Mouse (Mus musculus) stomach, postnatal 0 days (tissue): ENCODE data around the gene Prss29. TPM values are rescaled to one million over a fixed set of nuclear protein-coding genes. Genes with fewer than 3 reads are reported as not detected.

Experiments
- ATAC-seq: fragments of 200-750 bp; cut with Nextera tagmentation; 2 replicates; pipeline ENCODE4 v1.8.0; 2017; ENCODE audit not compliant: low FRiP score, low TSS enrichment
- DNase-seq: peaks from one replicate; pipeline ENCODE4 v3.0.0-alpha.2; 2016; ENCODE audit warnings: low spot score
- H3K27ac ChIP-seq: fragments of 300-500 bp; sonication (generic); replicated peaks from 2 replicates; pipeline ENCODE4 v1.5.1; 2014; ENCODE audit warnings: mild to moderate bottlenecking, control low read depth
- H3K27me3 ChIP-seq: fragments of 300-500 bp; sonication (generic); 2 replicates; pipeline ENCODE4 v1.6.1; 2014; ENCODE audit warnings: low read length; ENCODE audit not compliant: control insufficient read depth, insufficient read depth
- H3K36me3 ChIP-seq: fragments of 300-500 bp; sonication (generic); 2 replicates; pipeline ENCODE4 v1.6.1; 2014; ENCODE audit warnings: low read length, mixed read lengths; ENCODE audit not compliant: control insufficient read depth, insufficient read depth
- H3K4me1 ChIP-seq: fragments of 300-500 bp; sonication (generic); replicated peaks from 2 replicates; pipeline ENCODE4 v1.6.1; 2014; ENCODE audit warnings: antibody characterized with exemption; ENCODE audit not compliant: control insufficient read depth, insufficient read depth
- H3K4me2 ChIP-seq: fragments of 300-500 bp; sonication (generic); replicated peaks from 2 replicates; pipeline ENCODE4 v1.6.1; 2014; ENCODE audit warnings: low read depth, mild to moderate bottlenecking, control low read depth, moderate library complexity
- H3K4me3 ChIP-seq: fragments of 300-500 bp; sonication (generic); 2 replicates; pipeline ENCODE4 v1.5.1; 2014; ENCODE audit warnings: low read depth, low read length, control low read depth
- H3K9ac ChIP-seq: fragments of 300-500 bp; sonication (generic); 2 replicates; pipeline ENCODE4 v1.6.1; 2014; ENCODE audit warnings: mild to moderate bottlenecking, low read length, control low read depth, mixed read lengths
- H3K9me3 ChIP-seq: fragments of 300-500 bp; sonication (generic); 2 replicates; pipeline ENCODE4 v1.6.1; 2016; ENCODE audit warnings: low read length; ENCODE audit not compliant: control insufficient read depth
- CTCF ChIP-seq: IDR thresholded peaks from 2 replicates; pipeline ENCODE4 v1.5.1; 2016; ENCODE audit warnings: antibody characterized with exemption, low read depth, mild to moderate bottlenecking, moderate library complexity
- EP300 ChIP-seq: optimal IDR thresholded peaks from 2 replicates; pipeline ENCODE3; 2016; ENCODE audit warnings: antibody characterized with exemption
- WGBS: fragments of 180-500 bp; shearing (Covaris S2); extraction: QIAGEN DNeasy Blood & Tissue Kit; methylation state at CpG from one replicate; pipeline ENCODE4 v1.1.7; 2014; 5-methylcytosine and 5-hydroxymethylcytosine counted together
- polyA plus RNA-seq: library from polyadenylated mRNA; unstranded; fragments of >200 nt; fragmentation: Nextera tagmentation; extraction: Ambion mirVana; gene quantifications from 2 replicates; pipeline ENCODE4 v1.2.1, GENCODE M21; 2015

Prss29 gene
- polyA plus RNA-seq, 1 experiment from 2014 or later, result not detected

GRCm38 (mm10) chr17:25293495-25293894 lies 25.0 kb upstream of the Prss29 start:
- no peak for ATAC-seq
- 54% methylated on average over 5 of the region's 5 CpGs for WGBS
- Histone ChIP-seq H3K4me3 (no peak overlapping the region), H3K4me1 (no peaks in the 10 kb centered on the region), H3K36me3 (no peaks in the 10 kb centered on the region), H3K27me3 (no peaks in the 10 kb centered on the region), H3K4me2 (no peak overlapping the region), H3K9ac (no peak overlapping the region), H3K9me3 (no peaks in the 10 kb centered on the region), H3K27ac (no peak overlapping the region)
- no peak for DNase-seq
- TF ChIP-seq CTCF (no peak), EP300 (no peak)

GRCm38 (mm10) chr17:25294111-25294510 lies 24.3 kb upstream of the Prss29 start:
- Histone ChIP-seq H3K36me3 (no peaks in the 10 kb centered on the region), H3K4me3 (no peak overlapping the region), H3K27me3 (no peaks in the 10 kb centered on the region), H3K9ac (no peak overlapping the region), H3K27ac (no peak overlapping the region), H3K9me3 (no peaks in the 10 kb centered on the region), H3K4me2 (no peak overlapping the region), H3K4me1 (no peaks in the 10 kb centered on the region)
- DNase-seq (no peak), ATAC-seq (no peak)
- no peak for TF ChIP-seq CTCF
- TF ChIP-seq EP300, result no peak
- 65% methylated on average over 1 of the region's 1 CpGs for WGBS

GRCm38 (mm10) chr17:25298094-25298493 lies 20.4 kb upstream of the Prss29 start, which contains the start of gene Prss34:
TSS of gene Prss34 (plus strand) at chr17:25298394.
- no peaks in the 10 kb centered on the region for H3K9me3 ChIP-seq
- H3K4me1 ChIP-seq, result no peaks in the 10 kb centered on the region
- TF ChIP-seq CTCF, result no peak
- TF ChIP-seq EP300, result no peak
- H3K4me2 ChIP-seq, result no peak within 1 kb of the TSS
- H3K36me3 ChIP-seq, result no peaks in the 10 kb centered on the region
- 76% methylated on average over 5 of the region's 5 CpGs for WGBS
- no peak within 1 kb of the TSS for H3K27ac ChIP-seq
- DNase-seq (no peak), ATAC-seq (no peak)
- H3K27me3 ChIP-seq, result no peaks in the 10 kb centered on the region
- H3K4me3 ChIP-seq, result no peak within 1 kb of the TSS
- no peak within 1 kb of the TSS for H3K9ac ChIP-seq

GRCm38 (mm10) chr17:25308346-25308745 lies 10.1 kb upstream of the Prss29 start, which contains the start of gene Prss28:
TSS of gene Prss28 (plus strand) at chr17:25308646.
- 45% methylated on average over 4 of the region's 4 CpGs for WGBS
- TF ChIP-seq EP300 (no peak), CTCF (no peak)

GRCm38 (mm10) chr17:25320819-25321218 lies 2.4 kb downstream of the Prss29 start:
- no peak overlapping the region for H3K9ac ChIP-seq
- DNase-seq (no peak), ATAC-seq (no peak)
- no peak overlapping the region for H3K4me3 ChIP-seq
- TF ChIP-seq CTCF (no peak), EP300 (no peak)
- no peaks in the 10 kb centered on the region for H3K4me1 ChIP-seq
- H3K36me3 ChIP-seq, result no peaks in the 10 kb centered on the region
- WGBS, result 82% methylated on average over 8 of the region's 8 CpGs
- no peaks in the 10 kb centered on the region for H3K9me3 ChIP-seq
- no peak overlapping the region for H3K4me2 ChIP-seq
- H3K27ac ChIP-seq, result no peak overlapping the region
- no peaks in the 10 kb centered on the region for H3K27me3 ChIP-seq

More at GRCm38 (mm10) chr17:25308346-25308745, 10.1 kb upstream of the Prss29 start, which contains the start of gene Prss28:
- no peak within 1 kb of the TSS for H3K27ac ChIP-seq
- no peaks in the 10 kb centered on the region for H3K36me3 ChIP-seq
- no peak within 1 kb of the TSS for H3K9ac ChIP-seq
- H3K27me3 ChIP-seq, result no peaks in the 10 kb centered on the region
- DNase-seq (no peak), ATAC-seq (no peak)
- H3K4me2 ChIP-seq, result no peak within 1 kb of the TSS
- H3K4me3 ChIP-seq, result no peak within 1 kb of the TSS
- H3K4me1 ChIP-seq, result no peaks in the 10 kb centered on the region
- H3K9me3 ChIP-seq, result no peaks in the 10 kb centered on the region

GRCm38 (mm10) chr17:25322930-25323329 lies 4.5 kb downstream of the Prss29 start:
- Histone ChIP-seq H3K9me3 (no peaks in the 10 kb centered on the region), H3K27me3 (no peaks in the 10 kb centered on the region), H3K4me2 (no peak overlapping the region), H3K36me3 (no peaks in the 10 kb centered on the region), H3K4me1 (no peaks in the 10 kb centered on the region), H3K9ac (no peak overlapping the region), H3K4me3 (no peak overlapping the region), H3K27ac (no peak overlapping the region)
- 14% methylated on average over 2 of the region's 2 CpGs for WGBS
- TF ChIP-seq EP300 (no peak), CTCF (no peak)
- ATAC-seq (no peak), DNase-seq (no peak)
